ENCODE assay signal across 21 mouse cellular contexts in the genomic region with DNA sequence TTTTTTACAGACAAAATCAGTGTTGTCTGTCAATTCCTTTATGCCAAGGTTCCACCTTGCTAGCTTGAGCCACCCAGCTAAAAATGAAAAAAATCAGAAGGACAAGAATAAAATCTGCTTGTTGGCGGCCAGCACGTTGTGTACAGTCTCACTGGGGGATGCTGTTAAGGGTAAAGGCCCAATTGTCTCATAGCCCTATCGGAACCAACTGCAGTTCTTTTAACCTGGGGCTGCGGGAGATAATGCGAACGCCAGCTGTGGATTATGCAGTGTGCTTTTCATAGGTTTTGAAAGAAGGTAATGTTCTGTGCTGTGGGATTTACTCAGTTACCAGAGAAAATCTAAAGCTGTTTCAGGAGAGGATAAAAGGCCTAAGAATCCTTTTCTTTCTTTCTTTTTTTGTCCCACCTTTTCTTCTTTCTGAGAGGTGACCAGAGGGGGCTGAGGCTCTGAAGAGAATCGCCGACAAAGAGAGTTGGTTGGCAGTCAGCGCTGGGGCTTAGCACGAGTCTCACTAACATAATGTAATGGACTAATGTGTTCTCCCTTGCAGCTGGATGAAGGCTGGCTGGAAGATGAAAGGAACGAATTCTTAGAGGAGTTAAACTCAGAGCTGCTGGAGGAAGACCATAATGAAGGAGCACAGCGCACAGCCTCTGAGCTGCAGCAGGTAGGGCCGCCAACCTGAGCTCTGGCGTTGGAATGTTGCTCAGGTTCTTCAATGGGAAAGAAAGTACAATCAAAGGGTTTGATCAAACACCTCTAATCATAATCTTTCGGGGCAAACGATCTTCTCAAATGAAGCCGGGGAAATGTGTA.
DNase-seq lines count a peak whose midpoint lies in the region; ATAC-seq and TF ChIP-seq lines count a peak whose summit lies in the region.
"Had no signal": no experiment of that assay in that cellular context is flagged by ENCODE, and none has a peak within 500 bp of the region (broad histone marks: within the 10 kb centered on the region; RNA-seq: fewer than 3 reads in every experiment).

No protein-coding gene starts in this region.

- ATAC-seq in embryonic facial prominence, embryonic 14.5 days (ENCODE audit: low read depth), result no peak
- no peak for ATAC-seq in midbrain, postnatal 0 days (ENCODE audit: low FRiP score)
- ATAC-seq in midbrain, embryonic 12.5 days (ENCODE audit: low FRiP score, low read depth), result no peak
- no peak for ATAC-seq in erythroblast, adult 5-6 weeks (replicated peaks; ENCODE audit: low FRiP score, poor library complexity, severe bottlenecking)
- ATAC-seq: activated CD4-positive, CD25-positive, alpha-beta regulatory T cell, adult 4 months; inflammation-experienced regulatory T-cells, adult 6 months had no signal

- no peak overlapping the region for H3K9ac ChIP-seq in embryonic facial prominence, embryonic 14.5 days (ENCODE audit: low read depth, low read length)
- no peak overlapping the region for H3K9ac ChIP-seq in midbrain, postnatal 0 days (replicated peaks; ENCODE audit: low read length, poor library complexity, severe bottlenecking)
- no peak overlapping the region for H3K9ac ChIP-seq in midbrain, embryonic 12.5 days (replicated peaks)
- H3K9ac ChIP-seq: limb, embryonic 15.5 days; liver, embryonic 14.5 days; lung, embryonic 14.5 days had no signal

- H3K4me1 ChIP-seq in embryonic facial prominence, embryonic 14.5 days (ENCODE audit: control insufficient read depth, insufficient read depth, low read length), result no peaks in the 10 kb centered on the region
- H3K4me1 ChIP-seq in embryonic facial prominence, embryonic 10.5 days, result no peaks in the 10 kb centered on the region
- peaks cover 12% of the 10 kb centered on the region for H3K4me1 ChIP-seq in midbrain, embryonic 10.5 days
- 0 out of 2 replicates have a peak, but pooled peaks cover 3% of the 10 kb centered on the region for H3K4me1 ChIP-seq in midbrain, postnatal 0 days (ENCODE audit: insufficient read depth, low read length)
- peaks cover 11% of the 10 kb centered on the region for H3K4me1 ChIP-seq in midbrain, embryonic 12.5 days
- H3K4me1 ChIP-seq: heart, embryonic 10.5 days; limb, embryonic 15.5 days had no signal

- no peak overlapping the region for H3K27ac ChIP-seq in embryonic facial prominence, embryonic 14.5 days (replicated peaks; ENCODE audit: low read depth, low read length)
- no peak overlapping the region for H3K27ac ChIP-seq in embryonic facial prominence, embryonic 10.5 days (replicated peaks)
- H3K27ac ChIP-seq in midbrain, embryonic 10.5 days (replicated peaks), result 0 out of 2 replicates have a peak overlapping the region, but pooled peaks have one; percentile 23
- no peak overlapping the region for H3K27ac ChIP-seq in midbrain, postnatal 0 days (ENCODE audit: low read depth, low read length)
- no peak overlapping the region for H3K27ac ChIP-seq in midbrain, embryonic 12.5 days (replicated peaks)
- H3K27ac ChIP-seq: heart, embryonic 10.5 days; left cerebral cortex, adult 2 months; limb, embryonic 15.5 days; liver, embryonic 14.5 days had no signal

- H3K36me3 ChIP-seq in embryonic facial prominence, embryonic 14.5 days (ENCODE audit: control insufficient read depth, insufficient read depth, low read length), result no peaks in the 10 kb centered on the region
- H3K36me3 ChIP-seq in embryonic facial prominence, embryonic 10.5 days (replicated peaks), result no peaks in the 10 kb centered on the region
- H3K36me3 ChIP-seq in midbrain, embryonic 10.5 days, result no peaks in the 10 kb centered on the region
- H3K36me3 ChIP-seq in midbrain, postnatal 0 days (ENCODE audit: insufficient read depth, low read length), result no peaks in the 10 kb centered on the region
- no peaks in the 10 kb centered on the region for H3K36me3 ChIP-seq in midbrain, embryonic 12.5 days
- H3K36me3 ChIP-seq: heart, embryonic 10.5 days; limb, embryonic 15.5 days had no signal

- no peak overlapping the region for H3K4me2 ChIP-seq in embryonic facial prominence, embryonic 14.5 days (ENCODE audit: low read depth, low read length)
- no peak overlapping the region for H3K4me2 ChIP-seq in midbrain, postnatal 0 days (ENCODE audit: low read depth, low read length, poor library complexity, severe bottlenecking)
- 0 out of 2 replicates have a peak overlapping the region, but pooled peaks have one; percentile 6 for H3K4me2 ChIP-seq in midbrain, embryonic 12.5 days (replicated peaks)
- H3K4me2 ChIP-seq: limb, embryonic 15.5 days; lung, embryonic 14.5 days had no signal

- no peaks in the 10 kb centered on the region for H3K27me3 ChIP-seq in embryonic facial prominence, embryonic 14.5 days (replicated peaks; ENCODE audit: control insufficient read depth, insufficient read depth, low read length)
- no peaks in the 10 kb centered on the region for H3K27me3 ChIP-seq in embryonic facial prominence, embryonic 10.5 days (replicated peaks; ENCODE audit: low read depth, poor library complexity, severe bottlenecking)
- no peaks in the 10 kb centered on the region for H3K27me3 ChIP-seq in midbrain, embryonic 10.5 days (ENCODE audit: low read depth, poor library complexity, severe bottlenecking)
- no peaks in the 10 kb centered on the region for H3K27me3 ChIP-seq in midbrain, postnatal 0 days (ENCODE audit: insufficient read depth, low read length)
- H3K27me3 ChIP-seq in midbrain, embryonic 12.5 days, result peaks cover 8% of the 10 kb centered on the region; the same call in 1 of the 2 replicates
- H3K27me3 ChIP-seq: limb, embryonic 15.5 days had no signal

- no peak for TF ChIP-seq CTCF in midbrain, postnatal 0 days (IDR thresholded peaks at IDR 0.05)

- H3K4me3 ChIP-seq in embryonic facial prominence, embryonic 14.5 days (ENCODE audit: low read depth, low read length), result no peak overlapping the region
- H3K4me3 ChIP-seq in embryonic facial prominence, embryonic 10.5 days, result no peak overlapping the region
- H3K4me3 ChIP-seq in midbrain, embryonic 10.5 days, result 0 out of 2 replicates have a peak overlapping the region, but pooled peaks have one; percentile 1
- no peak overlapping the region for H3K4me3 ChIP-seq in midbrain, postnatal 0 days (ENCODE audit: low read depth, low read length)
- no peak overlapping the region for H3K4me3 ChIP-seq in midbrain, embryonic 12.5 days
- H3K4me3 ChIP-seq: heart, embryonic 10.5 days; left cerebral cortex, adult 2 months; limb, embryonic 15.5 days had no signal

- 55% methylated on average over 17 of the region's 17 CpGs for WGBS in embryonic facial prominence, embryonic 14.5 days
- WGBS in embryonic facial prominence, embryonic 10.5 days, result 50% methylated on average over 17 of the region's 17 CpGs
- 30% methylated on average over 17 of the region's 17 CpGs for WGBS in midbrain, embryonic 10.5 days
- 24% methylated on average over 17 of the region's 17 CpGs for WGBS in midbrain, postnatal 0 days
- WGBS in midbrain, embryonic 12.5 days, result 28% methylated on average over 17 of the region's 17 CpGs

- no peaks in the 10 kb centered on the region for H3K9me3 ChIP-seq in embryonic facial prominence, embryonic 14.5 days (ENCODE audit: control insufficient read depth, low read length)
- H3K9me3 ChIP-seq in embryonic facial prominence, embryonic 10.5 days, result no peaks in the 10 kb centered on the region
- H3K9me3 ChIP-seq in midbrain, embryonic 10.5 days (replicated peaks), result no peaks in the 10 kb centered on the region
- no peaks in the 10 kb centered on the region for H3K9me3 ChIP-seq in midbrain, postnatal 0 days (ENCODE audit: low read length)
- H3K9me3 ChIP-seq in midbrain, embryonic 12.5 days, result no peaks in the 10 kb centered on the region
- H3K9me3 ChIP-seq: heart, embryonic 10.5 days; limb, embryonic 15.5 days had no signal

- DNase-seq in embryonic facial prominence, embryonic 14.5 days (ENCODE audit: low spot score), result peak; percentile 17
- DNase-seq in embryonic facial prominence, embryonic 10.5 days (ENCODE audit: low spot score), result no peak
- no peak for DNase-seq in midbrain, embryonic 10.5 days (ENCODE audit: low spot score)
- no peak for DNase-seq in midbrain, postnatal 0 days (ENCODE audit: low spot score)
- no peak for DNase-seq in spleen, postnatal 36 days (ENCODE audit: low spot score in 2 of 2)
- DNase-seq: adrenal gland, postnatal 10 days; cerebellum, adult 9-10 months; heart, postnatal 4 days; kidney, adult 2 months; kidney, postnatal 10 days; lung, embryonic 14.5 days; right cerebral cortex, postnatal 25 days; spleen, adult 18-20 months had no signal
